Mouse (Mus musculus): ENCODE measurements around the gene Apoc2.
"Not testable (repeated sequence)": the region's sequence is repeated elsewhere in the genome, so short reads cannot be mapped to it uniquely, and the experiment has no call there.

Gene Apoc2

GRCm38 (mm10) chr7:19698907-19699826 is 21.4 kb upstream of the Apoc2 start, which contains the start of gene Apoe:
Apoe (minus strand) TSS chr7:19699188.
- peak; percentile 62 for DNase-seq

DNA sequence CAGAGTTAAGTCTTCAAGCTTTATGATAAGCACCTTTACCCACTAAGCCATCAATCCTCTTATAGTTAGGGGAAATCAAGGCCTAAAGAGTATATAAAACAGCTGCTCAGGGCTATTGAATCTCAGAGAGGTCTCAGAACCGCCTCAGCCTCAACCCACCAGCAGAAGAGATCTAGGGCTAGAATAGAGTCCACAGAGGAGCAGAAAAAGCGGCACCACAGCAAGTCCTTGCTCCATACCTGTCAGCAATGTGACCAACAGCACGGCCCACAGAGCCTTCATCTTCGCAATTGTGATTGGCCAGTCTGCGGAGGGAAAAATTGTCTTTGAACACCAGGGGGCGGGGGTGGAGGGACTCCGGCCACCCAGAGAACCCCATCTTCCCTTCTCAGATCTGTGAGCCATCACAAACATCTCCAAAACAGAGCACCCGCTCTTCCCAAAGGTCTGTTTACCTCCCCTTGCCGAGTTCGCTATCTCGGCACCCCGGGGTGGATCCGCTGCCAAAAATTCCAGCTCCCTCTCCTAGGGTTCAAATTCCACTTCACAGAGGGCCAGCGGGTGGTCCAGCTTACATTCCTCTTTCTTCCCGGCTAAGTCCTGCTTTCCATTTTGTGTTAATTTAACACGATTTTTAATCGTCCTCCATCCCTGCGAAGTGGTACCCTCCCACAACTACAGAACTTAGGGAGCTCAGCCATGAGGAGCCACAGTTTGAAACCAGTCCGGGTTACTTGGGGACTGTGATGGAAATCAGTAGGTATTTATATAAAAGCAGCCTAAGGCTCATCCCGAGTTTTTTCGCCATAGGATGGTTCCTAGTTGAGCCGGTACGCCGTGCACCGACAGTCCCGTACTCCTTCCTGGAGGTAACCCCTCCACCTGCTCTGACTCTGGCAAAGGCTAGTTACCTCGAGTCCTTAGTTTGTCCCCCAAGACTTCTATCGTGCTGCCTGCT is 20.5 kb upstream of the Apoc2 start:
- peak; percentile 40 for DNase-seq

DNA sequence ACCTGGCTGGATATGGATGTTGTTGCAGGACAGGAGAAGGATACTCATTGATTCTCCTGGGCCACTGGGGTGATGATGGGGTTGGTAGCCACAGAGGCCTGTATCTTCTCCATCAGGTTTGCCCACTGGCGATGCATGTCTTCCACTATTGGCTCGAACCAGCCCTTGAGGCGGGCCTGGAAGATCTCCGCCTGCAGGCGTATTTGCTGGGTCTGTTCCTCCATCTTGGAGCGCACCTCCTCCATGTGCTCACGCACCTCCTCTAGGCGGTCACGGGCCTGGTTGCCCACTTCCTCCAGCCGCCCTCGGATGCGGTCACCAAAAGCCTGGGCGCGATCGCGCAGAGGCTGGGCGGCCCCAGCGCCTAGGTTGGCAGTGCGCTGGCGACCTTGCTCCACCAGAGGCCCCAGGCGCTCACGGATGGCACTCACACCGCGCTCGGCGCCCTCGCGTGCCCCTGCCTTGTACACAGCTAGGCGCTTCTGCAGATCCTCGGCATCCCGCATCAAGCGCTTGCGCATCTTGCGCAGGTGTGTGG is 18.7 kb upstream of the Apoc2 start:
- no peak for DNase-seq

GRCm38 (mm10) chr7:19695881-19696280 is 18.1 kb upstream of the Apoc2 start:
- no peak for DNase-seq

DNA sequence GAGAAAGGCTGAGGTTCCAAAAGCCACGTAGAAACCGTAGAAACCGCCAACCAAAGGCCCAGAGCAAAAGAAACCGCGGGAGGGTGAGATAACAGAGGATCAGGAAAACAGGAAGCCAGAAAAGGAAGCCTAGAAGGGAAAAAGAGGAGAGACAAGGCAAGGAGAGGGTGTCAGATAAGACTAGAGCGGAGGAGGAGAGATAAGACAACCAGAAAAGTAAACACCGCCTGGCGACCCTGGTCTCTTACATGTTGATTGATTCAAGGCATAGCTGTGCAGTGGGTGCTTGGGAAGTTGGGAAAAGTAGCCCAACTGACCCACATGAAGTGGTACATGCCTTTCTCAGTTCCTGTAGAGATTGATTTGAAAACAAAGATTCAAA is 17.5 kb upstream of the Apoc2 start:
- no peak for DNase-seq

- DNase-seq = no peak
These were observed 16.8 kb upstream of the Apoc2 start for GRCm38 (mm10) chr7:19694336-19695212.

- DNase-seq = peak; percentile 80
These were observed 15.7 kb upstream of the Apoc2 start for GRCm38 (mm10) chr7:19693421-19693820.

GRCm38 (mm10) chr7:19691873-19692865 is 14.4 kb upstream of the Apoc2 start, which contains the start of gene Apoc1:
Apoc1 (minus strand) TSS chr7:19692660.
- peak; percentile 64 for DNase-seq

GRCm38 (mm10) chr7:19691434-19691833 is 13.7 kb upstream of the Apoc2 start:
- DNase-seq = no peak

GRCm38 (mm10) chr7:19690845-19691244 is 13.1 kb upstream of the Apoc2 start:
- no peak for DNase-seq

GRCm38 (mm10) chr7:19688611-19689010 is 10.9 kb upstream of the Apoc2 start:
- no peak for DNase-seq

GRCm38 (mm10) chr7:19688101-19688500 is 10.4 kb upstream of the Apoc2 start:
- DNase-seq = no peak

DNA sequence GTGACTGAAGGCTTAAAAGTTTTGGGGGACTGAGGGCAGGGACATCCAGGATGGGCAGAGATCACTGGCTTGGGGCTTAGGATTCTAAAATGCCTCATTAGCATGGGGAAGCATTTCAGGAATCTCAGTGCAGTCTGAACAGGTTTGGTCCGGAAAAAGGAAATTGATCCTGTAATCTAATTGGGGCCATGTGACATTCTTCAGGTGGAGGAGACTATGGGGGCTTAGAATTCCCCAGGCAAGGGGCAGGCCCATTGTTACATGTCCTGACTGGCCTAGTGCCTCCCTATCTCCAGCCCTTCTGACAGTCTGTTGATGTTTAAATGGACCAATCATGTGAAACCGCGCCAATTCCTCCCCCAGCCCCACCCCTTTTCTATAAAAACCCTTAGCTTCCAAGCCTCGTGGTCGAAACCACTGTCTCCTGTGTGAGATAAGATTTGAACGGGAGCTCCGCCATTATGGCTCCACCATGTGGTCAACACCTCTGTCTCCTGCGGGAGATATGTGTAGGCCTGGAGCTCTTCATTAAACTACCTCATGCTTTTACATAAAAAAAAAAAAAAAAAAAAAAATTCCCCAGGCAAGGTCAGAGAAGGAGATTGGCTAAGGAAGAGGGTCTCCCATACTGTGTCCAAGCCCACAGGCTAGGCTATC is 9.3 kb upstream of the Apoc2 start:
- DNase-seq = not testable (repeated sequence)

- DNase-seq = no peak
These were observed 8.8 kb upstream of the Apoc2 start for GRCm38 (mm10) chr7:19686521-19686920.

DNA sequence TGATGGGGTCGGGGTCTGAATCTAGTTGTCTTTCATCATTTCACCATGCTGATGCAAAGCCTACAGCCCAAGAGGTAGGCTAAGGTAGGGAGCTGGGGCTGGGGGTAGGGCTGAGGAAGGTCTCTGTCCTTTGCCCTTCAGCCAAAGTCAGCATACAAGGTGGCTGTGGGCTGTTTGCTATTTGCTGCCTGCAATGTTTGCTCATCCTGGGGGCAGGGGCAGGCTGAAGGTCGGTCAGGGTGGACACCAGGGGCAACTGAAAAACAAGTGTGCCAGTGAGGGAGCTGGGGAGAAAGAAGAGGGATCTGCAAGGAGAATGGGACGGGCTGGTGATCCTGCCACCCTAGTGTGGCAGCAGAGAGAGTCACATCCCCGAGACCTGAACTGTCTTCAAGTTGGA is 7.6 kb upstream of the Apoc2 start:
- no peak for DNase-seq

- no peak for DNase-seq
These were observed 6.0 kb upstream of the Apoc2 start for GRCm38 (mm10) chr7:19683771-19684201.

GRCm38 (mm10) chr7:19682979-19683378 is 5.2 kb upstream of the Apoc2 start:
- no peak for DNase-seq

DNA sequence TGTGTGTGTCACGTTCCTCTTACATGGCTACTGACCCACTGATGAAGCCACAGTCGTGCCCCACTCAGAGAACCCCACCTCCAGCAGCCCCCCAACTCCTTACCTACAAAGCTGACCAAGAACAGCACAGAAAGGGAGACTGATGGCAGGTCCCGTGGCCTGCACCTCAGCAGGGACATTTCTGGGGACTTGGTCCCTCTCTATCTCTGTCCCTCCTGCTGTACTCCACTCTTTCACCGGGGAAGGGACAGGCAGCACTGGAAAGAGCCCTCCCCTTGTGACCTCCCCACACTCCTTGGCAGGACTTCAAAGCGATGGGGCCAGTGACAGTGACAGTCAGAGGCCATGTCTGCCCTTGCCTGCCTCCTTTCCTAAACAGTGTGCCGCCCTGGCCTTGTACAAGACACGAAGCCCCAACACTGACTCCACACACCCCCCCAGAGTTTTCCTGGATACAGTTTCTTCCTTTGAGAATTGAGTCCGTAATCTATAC is 3.5 kb upstream of the Apoc2 start, which contains the start of the genes Gm44805 and Apoc4:
Gene Gm44805, minus strand, starts transcription at position 222 of the 493 bp plus-strand sequence.
Gene Apoc4, minus strand, starts transcription at position 278 of the 493 bp plus-strand sequence.
- no peak for DNase-seq

DNA sequence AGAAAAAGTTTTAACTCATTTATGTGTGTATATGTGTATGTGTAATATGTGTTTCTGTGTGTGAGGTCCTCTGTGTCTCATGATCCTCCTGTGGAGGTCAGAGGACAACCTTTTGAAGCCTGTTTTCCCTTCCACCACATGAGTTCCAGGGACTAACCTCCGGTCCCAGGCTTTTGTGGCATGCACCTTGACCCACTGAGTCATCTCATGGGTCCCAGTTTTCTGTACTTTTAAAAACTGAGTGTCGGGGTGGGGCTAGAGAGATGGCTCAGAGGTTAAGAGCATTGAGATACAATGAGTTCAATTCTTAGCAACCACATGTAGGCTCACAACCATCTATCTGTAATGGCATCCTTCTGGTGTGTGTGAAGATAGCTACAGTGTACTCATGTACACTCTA is 3.0 kb upstream of the Apoc2 start:
- DNase-seq = no peak

GRCm38 (mm10) chr7:19678901-19679300 is 1.2 kb upstream of the Apoc2 start:
- DNase-seq = no peak
